Mouse (Mus musculus): ENCODE measurements around the gene Ghrh. TPM values are rescaled to one million over a fixed set of nuclear protein-coding genes. Genes with fewer than 3 reads are reported as not detected.

Gene Ghrh
- polyA plus RNA-seq, 1 experiment from 2014 or later = not detected

- WGBS (ENCODE audit: insufficient replicate concordance) = 82% methylated on average over 2 of the region's 2 CpGs
- Histone ChIP-seq H3K4me1 (ENCODE audit: insufficient read depth) (no peaks in the 10 kb centered on the region), H3K9me3 (ENCODE audit: low read length) (no peaks in the 10 kb centered on the region), H3K4me3 (ENCODE audit: low read depth, low read length) (no peak overlapping the region), H3K36me3 (replicated peaks; ENCODE audit: insufficient read depth, low read length) (peaks cover 74% of the 10 kb centered on the region), H3K27me3 (ENCODE audit: insufficient read depth, low read length) (no peaks in the 10 kb centered on the region), H3K4me2 (ENCODE audit: low read depth, low read length) (no peak overlapping the region), H3K9ac (replicated peaks) (no peak overlapping the region), H3K27ac (ENCODE audit: low read depth) (no peak overlapping the region)
- ATAC-seq (no peak), DNase-seq (no peak)
- TF ChIP-seq EP300 (IDR thresholded peaks at IDR 0.05; ENCODE audit: low read depth) = no peak
- no peak for TF ChIP-seq CTCF (IDR thresholded peaks at IDR 0.05; ENCODE audit: low read depth)
Measured at GRCm38 (mm10) chr2:157308273-157308917, 38.9 kb downstream of the Ghrh start.

GRCm38 (mm10) chr2:157307715-157308265, 39.5 kb downstream of the Ghrh start:
- DNase-seq (no peak), ATAC-seq (no peak)
- no peak overlapping the region for H3K9ac ChIP-seq (replicated peaks)
- no peak overlapping the region for H3K4me2 ChIP-seq (ENCODE audit: low read depth, low read length)
- H3K27me3 ChIP-seq (ENCODE audit: insufficient read depth, low read length) = no peaks in the 10 kb centered on the region
- no peaks in the 10 kb centered on the region for H3K4me1 ChIP-seq (ENCODE audit: insufficient read depth)
- H3K4me3 ChIP-seq (ENCODE audit: low read depth, low read length) = no peak overlapping the region
- peaks cover 73% of the 10 kb centered on the region for H3K36me3 ChIP-seq (replicated peaks; ENCODE audit: insufficient read depth, low read length)
- TF ChIP-seq CTCF (IDR thresholded peaks at IDR 0.05; ENCODE audit: low read depth) (no peak), EP300 (IDR thresholded peaks at IDR 0.05; ENCODE audit: low read depth) (no peak)
- no peak overlapping the region for H3K27ac ChIP-seq (ENCODE audit: low read depth)
- WGBS (ENCODE audit: insufficient replicate concordance) = 84% methylated on average over 4 of the region's 4 CpGs
- H3K9me3 ChIP-seq (ENCODE audit: low read length) = no peaks in the 10 kb centered on the region

- H3K27ac ChIP-seq (ENCODE audit: low read depth) = no peak overlapping the region
- 81% methylated on average over 7 of the region's 7 CpGs for WGBS (ENCODE audit: insufficient replicate concordance)
- no peaks in the 10 kb centered on the region for H3K9me3 ChIP-seq (ENCODE audit: low read length)
- peaks cover 74% of the 10 kb centered on the region for H3K36me3 ChIP-seq (replicated peaks; ENCODE audit: insufficient read depth, low read length)
- no peak overlapping the region for H3K4me2 ChIP-seq (ENCODE audit: low read depth, low read length)
- TF ChIP-seq CTCF (IDR thresholded peaks at IDR 0.05; ENCODE audit: low read depth) (no peak), EP300 (IDR thresholded peaks at IDR 0.05; ENCODE audit: low read depth) (no peak)
- DNase-seq (no peak), ATAC-seq (no peak)
- no peak overlapping the region for H3K9ac ChIP-seq (replicated peaks)
- no peaks in the 10 kb centered on the region for H3K4me1 ChIP-seq (ENCODE audit: insufficient read depth)
- H3K27me3 ChIP-seq (ENCODE audit: insufficient read depth, low read length) = no peaks in the 10 kb centered on the region
- no peak overlapping the region for H3K4me3 ChIP-seq (ENCODE audit: low read depth, low read length)
Measured at GRCm38 (mm10) chr2:157306091-157307032, 40.9 kb downstream of the Ghrh start.

- Histone ChIP-seq H3K9ac (replicated peaks) (no peak overlapping the region), H3K4me1 (ENCODE audit: insufficient read depth) (no peaks in the 10 kb centered on the region), H3K4me2 (ENCODE audit: low read depth, low read length) (no peak overlapping the region), H3K27ac (ENCODE audit: low read depth) (no peak overlapping the region), H3K27me3 (ENCODE audit: insufficient read depth, low read length) (no peaks in the 10 kb centered on the region), H3K36me3 (replicated peaks; ENCODE audit: insufficient read depth, low read length) (peaks cover 70% of the 10 kb centered on the region), H3K9me3 (ENCODE audit: low read length) (no peaks in the 10 kb centered on the region), H3K4me3 (ENCODE audit: low read depth, low read length) (no peak overlapping the region)
- ATAC-seq (no peak), DNase-seq (no peak)
- WGBS (ENCODE audit: insufficient replicate concordance) = 85% methylated on average over 9 of the region's 9 CpGs
- no peak for TF ChIP-seq CTCF (IDR thresholded peaks at IDR 0.05; ENCODE audit: low read depth)
- no peak for TF ChIP-seq EP300 (IDR thresholded peaks at IDR 0.05; ENCODE audit: low read depth)
Measured at GRCm38 (mm10) chr2:157303096-157303495, 44.2 kb downstream of the Ghrh start.

- Histone ChIP-seq H3K27ac (ENCODE audit: low read depth) (no peak overlapping the region), H3K9me3 (ENCODE audit: low read length) (no peaks in the 10 kb centered on the region), H3K4me2 (ENCODE audit: low read depth, low read length) (no peak overlapping the region), H3K9ac (replicated peaks) (no peak overlapping the region), H3K27me3 (ENCODE audit: insufficient read depth, low read length) (no peaks in the 10 kb centered on the region), H3K4me1 (ENCODE audit: insufficient read depth) (no peaks in the 10 kb centered on the region), H3K4me3 (ENCODE audit: low read depth, low read length) (no peak overlapping the region), H3K36me3 (replicated peaks; ENCODE audit: insufficient read depth, low read length) (peaks cover 79% of the 10 kb centered on the region)
- DNase-seq (no peak), ATAC-seq (no peak)
- TF ChIP-seq CTCF (IDR thresholded peaks at IDR 0.05; ENCODE audit: low read depth) (no peak), EP300 (IDR thresholded peaks at IDR 0.05; ENCODE audit: low read depth) (no peak)
- 87% methylated on average over 6 of the region's 6 CpGs for WGBS (ENCODE audit: insufficient replicate concordance)
Measured at GRCm38 (mm10) chr2:157300051-157300450, 47.3 kb downstream of the Ghrh start.

- H3K27me3 ChIP-seq (ENCODE audit: insufficient read depth, low read length) = no peaks in the 10 kb centered on the region
- H3K9me3 ChIP-seq (ENCODE audit: low read length) = no peaks in the 10 kb centered on the region
- no peak overlapping the region for H3K27ac ChIP-seq (ENCODE audit: low read depth)
- H3K4me3 ChIP-seq (ENCODE audit: low read depth, low read length) = no peak overlapping the region
- WGBS (ENCODE audit: insufficient replicate concordance) = 82% methylated on average over 7 of the region's 7 CpGs
- peaks cover 86% of the 10 kb centered on the region for H3K36me3 ChIP-seq (replicated peaks; ENCODE audit: insufficient read depth, low read length)
- TF ChIP-seq EP300 (IDR thresholded peaks at IDR 0.05; ENCODE audit: low read depth) = no peak
- ATAC-seq (no peak), DNase-seq (no peak)
- H3K4me2 ChIP-seq (ENCODE audit: low read depth, low read length) = no peak overlapping the region
- H3K4me1 ChIP-seq (ENCODE audit: insufficient read depth) = no peaks in the 10 kb centered on the region
- H3K9ac ChIP-seq (replicated peaks) = no peak overlapping the region
Measured at GRCm38 (mm10) chr2:157296105-157296689, 51.1 kb downstream of the Ghrh start.
